Mouse (Mus musculus) left cerebral cortex, adult 6 months (tissue): ENCODE data around the gene Mpc2. TPM values are rescaled to one million over a fixed set of nuclear protein-coding genes. Genes with fewer than 3 reads are reported as not detected.

Experiments
- long read RNA-seq, 2 experiments: library from polyadenylated mRNA; unstranded; transcript quantifications; one replicate each; pipeline ENCODE4 v2.0.0; 2019 to 2020
- polyA plus RNA-seq: library from polyadenylated mRNA; unstranded; fragments of <200 nt; fragmentation: Nextera tagmentation; gene quantifications from 2 replicates; pipeline ENCODE4 v1.2.3, GENCODE M21; 2021

Mpc2 gene
- polyA plus RNA-seq, result 466 and 488 TPM in 2 replicates
- long read RNA-seq, experiment 1, full-length matches to known transcripts, result 108 of 112 reads
- long read RNA-seq, experiment 1, partial matches to known transcripts, result 1 of 112 reads
- long read RNA-seq, experiment 1, other reads (novel, unspliced or antisense), result 3 of 112 reads
- long read RNA-seq, experiment 2, transcript Mpc2-201 (5 exons, 1,025 nt), result major isoform, 457 of 484 reads
- long read RNA-seq, experiment 2, partial matches to known transcripts, result 18 of 484 reads
- long read RNA-seq, experiment 2, other reads (novel, unspliced or antisense), result 7 of 484 reads

DNA sequence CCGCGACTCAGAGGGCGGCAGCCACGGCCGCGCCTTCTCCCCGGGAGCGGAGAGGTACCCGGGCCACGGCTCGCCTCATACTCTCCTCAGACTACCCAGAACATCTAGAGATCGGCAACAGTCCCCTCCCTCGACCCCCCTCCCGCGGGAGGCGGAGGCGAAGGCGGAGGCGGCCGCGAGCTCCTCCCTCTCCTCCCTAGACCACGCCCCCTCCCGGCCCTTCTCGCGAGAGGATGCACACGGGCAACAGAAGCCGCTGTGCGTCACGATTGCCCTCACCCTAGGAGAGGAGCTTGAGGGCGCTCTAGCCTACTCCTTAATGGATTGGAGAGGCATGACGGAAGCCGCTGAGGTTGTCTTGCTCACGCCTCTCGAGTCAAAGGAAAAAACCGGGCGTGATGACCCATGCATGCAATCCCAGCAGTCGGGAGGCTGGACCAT is at the start of gene Mpc2, which contains the start of gene Dcaf6:
Gene Mpc2, plus strand, starts transcription at position 278 of the 441 bp plus-strand sequence.
Gene Dcaf6, minus strand, starts transcription at position 116 of the 441 bp plus-strand sequence.

DNA sequence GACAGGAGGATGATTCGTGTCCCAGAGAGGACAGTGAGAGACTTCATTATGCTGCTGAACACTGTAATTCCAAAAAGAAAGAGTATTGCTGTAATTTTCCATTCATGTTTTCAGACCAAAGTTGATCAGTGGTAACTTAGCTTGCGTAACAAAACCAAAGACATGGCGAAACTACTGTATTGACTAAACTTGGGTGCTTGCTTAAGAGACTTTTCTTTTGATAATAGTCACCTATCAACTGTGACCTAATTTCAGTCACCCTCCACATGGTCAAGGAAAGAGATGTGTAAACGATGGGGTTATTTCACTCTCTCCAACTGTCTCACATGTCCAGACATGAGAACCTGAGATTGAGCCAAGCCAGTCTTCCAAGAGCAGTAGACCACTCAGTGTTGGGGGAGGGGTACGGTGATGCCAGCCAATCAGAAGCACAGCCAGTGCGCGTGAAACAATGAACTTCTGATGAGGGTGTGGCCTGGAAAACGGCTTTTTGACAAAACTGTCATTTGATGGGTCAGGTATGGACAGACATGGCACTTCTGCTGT is 24.3 kb downstream of the Mpc2 start, which contains the start of gene Adcy10:
Gene Adcy10, plus strand, starts transcription at position 496 of the 546 bp plus-strand sequence.

Other genes with a start within 250 kb of the Mpc2 start
- 76.6 and 108 TPM in 2 replicates for gene Tiprl, start 223.6 kb upstream of the Mpc2 start, polyA plus RNA-seq
- gene Gpr161, start 164.8 kb upstream of the Mpc2 start, polyA plus RNA-seq, result 0.25 TPM in 2 replicates
- 20.1 and 20.7 TPM in 2 replicates for gene Dcaf6, start 162 bp upstream of the Mpc2 start, polyA plus RNA-seq
- 0.22 and 0.40 TPM in 2 replicates for gene Adcy10, start 24.5 kb downstream of the Mpc2 start, polyA plus RNA-seq
- 16.0 and 20.8 TPM in 2 replicates for gene Mpzl1, start 173.9 kb downstream of the Mpc2 start, polyA plus RNA-seq
- gene Rcsd1, start 249.1 kb downstream of the Mpc2 start, polyA plus RNA-seq, result 2.5 and 3.5 TPM in 2 replicates